Mouse (Mus musculus): Measurements from ENCODE around the gene Saxo1.

The Saxo1 gene

DNA sequence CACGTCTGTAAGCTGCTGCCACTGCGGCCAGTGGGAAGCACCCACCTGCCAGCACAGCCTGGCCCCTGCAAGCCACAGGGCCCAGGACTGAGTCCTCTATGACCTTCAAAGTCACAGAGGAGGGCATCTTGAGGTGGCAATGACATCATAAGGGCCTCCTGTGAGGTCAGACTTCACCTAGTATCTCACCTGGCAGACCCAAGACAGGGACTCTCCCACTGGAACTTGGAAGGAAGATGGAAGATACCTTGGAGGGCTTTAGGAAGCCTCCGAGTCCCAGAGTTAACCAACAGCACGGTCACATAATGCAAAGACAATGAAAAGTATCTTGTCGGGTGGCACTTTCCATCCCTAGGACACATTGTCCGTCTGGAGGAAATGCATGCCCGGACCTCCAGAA lies at the start of gene Saxo1:
Gene Saxo1, minus strand, starts transcription at position 101 of the 400 bp plus-strand sequence.
- DNase-seq: no peak

DNA sequence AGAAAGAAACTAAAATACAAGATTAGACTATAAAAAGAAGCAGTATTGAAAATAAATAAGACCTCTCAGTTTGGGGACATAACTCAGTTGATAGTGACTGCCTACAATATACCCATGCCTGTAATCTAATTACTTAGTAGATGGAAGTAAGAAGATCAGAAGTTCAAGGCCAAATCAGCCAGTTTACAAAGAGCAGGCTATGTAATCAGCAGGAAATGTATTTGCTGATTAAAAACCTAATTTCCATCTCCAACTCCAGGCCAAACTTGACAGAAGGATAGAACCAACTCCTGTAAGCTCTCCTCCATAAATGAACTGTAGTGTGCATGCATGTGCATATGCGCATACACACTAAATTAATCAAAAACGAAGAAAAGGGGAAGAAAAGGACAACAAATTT lies 33.2 kb upstream of the Saxo1 start:
- no peak for DNase-seq

DNA sequence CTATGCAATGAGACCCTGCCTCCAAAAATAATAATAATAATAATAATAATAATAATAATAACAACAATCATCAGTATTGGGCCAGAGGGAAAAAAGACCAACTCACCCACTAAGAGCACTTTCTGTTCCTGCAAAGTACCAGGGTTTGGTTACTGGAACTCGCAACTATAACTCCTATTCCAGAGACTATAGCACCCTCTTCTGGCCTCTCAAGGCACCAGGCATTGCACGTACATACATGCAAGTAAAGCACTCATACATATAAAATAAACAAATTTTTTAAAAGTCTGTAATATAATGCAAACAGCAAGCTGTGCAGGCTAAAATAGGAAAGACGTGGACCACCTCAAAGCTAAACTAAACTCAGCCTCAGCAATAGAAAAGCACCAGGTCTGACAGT lies 30.1 kb upstream of the Saxo1 start:
- peak; percentile 13 for DNase-seq

DNA sequence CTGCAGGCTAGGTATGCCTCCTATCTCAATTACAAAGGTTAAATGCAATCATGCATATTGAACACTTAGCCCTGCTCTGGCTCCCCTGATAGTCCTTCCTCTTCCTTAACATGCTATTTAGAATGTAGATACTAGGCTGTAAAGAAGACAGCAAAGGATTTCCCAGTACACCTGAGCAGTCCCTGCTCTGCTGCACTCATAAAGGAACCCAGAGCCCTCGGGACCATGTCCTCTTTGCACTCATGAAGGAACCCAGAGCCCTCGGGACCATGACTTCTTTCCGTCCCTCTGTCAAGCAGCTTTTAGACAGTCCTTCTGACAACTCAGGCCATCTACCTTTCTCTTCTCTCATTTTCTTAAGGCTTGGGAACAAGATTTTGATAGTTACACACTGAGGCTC lies 22.5 kb upstream of the Saxo1 start:
- DNase-seq: no peak

DNA sequence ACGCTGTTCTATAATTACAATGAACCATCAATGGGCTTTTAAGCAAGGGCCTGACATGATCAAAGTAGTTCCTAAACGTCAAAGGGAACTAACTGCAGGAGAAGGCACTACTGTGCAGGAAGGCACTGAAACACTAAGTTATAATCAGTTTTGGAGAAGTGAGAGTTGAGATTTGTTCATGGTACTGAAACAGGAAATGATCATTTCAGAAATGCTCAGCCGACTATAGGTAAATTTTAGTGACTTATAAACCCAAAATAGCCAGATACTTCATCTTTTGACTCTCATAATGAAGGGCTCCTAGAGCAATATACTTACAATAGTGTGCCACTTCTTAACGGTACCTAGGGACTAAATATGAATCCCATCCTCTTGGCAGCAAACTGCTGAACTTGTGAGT lies 21.9 kb upstream of the Saxo1 start:
- DNase-seq: no peak

DNA sequence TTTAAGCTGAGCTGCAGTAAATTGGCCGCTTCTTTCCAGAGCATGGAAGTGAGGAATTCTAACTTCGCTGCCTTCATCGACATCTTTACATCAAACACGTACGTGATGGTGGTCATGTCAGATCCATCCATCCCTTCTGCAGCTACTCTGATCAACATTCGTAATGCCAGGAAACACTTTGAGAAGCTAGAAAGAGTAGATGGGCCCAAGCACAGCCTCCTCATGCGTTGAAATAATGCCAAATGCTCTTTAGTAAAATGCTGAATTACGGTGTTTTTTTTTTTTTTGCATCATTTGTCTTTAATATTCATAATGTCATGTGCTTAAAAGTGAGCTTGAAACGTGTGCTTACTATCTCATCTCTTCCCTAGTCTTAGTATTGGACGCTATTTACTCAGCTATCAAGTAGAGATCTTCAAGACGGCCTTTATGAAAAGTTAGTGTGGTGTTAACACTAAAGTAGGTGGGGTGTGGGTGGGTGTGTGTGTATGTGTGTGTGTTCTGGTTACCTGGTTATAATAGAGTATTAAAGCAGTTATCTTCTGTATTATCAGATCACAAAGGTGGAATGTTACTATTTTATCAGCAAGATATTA lies 18.6 kb upstream of the Saxo1 start:
- no peak for DNase-seq

DNA sequence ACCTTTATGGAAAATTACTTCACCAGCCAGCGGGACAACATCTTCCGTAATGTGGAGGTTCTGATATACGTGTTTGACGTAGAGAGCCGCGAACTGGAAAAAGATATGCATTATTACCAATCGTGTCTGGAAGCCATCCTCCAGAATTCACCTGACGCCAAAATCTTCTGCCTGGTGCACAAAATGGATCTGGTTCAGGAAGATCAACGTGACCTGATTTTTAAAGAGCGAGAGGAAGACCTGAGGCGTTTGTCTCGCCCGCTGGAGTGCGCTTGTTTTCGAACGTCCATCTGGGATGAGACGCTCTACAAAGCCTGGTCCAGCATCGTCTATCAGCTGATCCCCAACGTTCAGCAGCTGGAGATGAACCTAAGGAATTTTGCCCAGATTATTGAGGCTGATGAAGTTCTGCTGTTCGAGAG lies 18.0 kb upstream of the Saxo1 start:
- peak; percentile 7 for DNase-seq

DNA sequence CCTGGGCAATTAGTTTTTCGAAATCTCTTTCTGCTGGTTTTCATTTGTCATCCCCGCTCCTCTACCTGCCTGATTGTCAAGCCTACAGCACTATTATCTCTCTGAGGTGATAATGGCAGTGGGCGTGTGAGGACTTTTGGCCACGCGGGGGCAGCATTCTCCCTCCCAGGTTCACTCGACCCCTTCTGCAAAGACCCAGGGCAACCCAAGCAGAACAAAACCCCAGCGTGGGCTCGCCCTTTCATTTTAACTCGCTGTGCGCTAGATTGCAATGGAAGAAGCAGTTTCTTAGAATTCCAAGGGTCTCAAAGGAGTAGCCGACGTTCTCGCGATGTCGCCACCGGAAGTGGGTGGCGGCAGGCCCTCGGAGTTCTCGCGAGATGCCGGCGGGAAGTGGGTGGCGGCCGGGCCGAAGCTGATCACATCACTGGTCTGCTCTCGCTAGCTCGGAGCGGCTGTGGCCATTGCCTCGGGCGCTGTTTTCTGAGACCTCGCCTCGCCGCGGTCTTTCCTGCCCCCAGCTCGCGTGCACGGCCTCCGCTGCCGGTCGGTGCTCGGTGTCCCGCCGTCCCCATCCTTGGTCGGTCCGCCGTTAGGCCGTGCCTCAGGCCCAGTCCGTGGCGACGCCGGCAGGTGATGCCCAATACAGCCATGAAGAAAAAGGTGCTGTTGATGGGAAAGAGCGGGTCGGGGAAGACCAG lies 17.3 kb upstream of the Saxo1 start, which contains the start of gene Rraga:
Gene Rraga, plus strand, starts transcription at position 386 of the 701 bp plus-strand sequence.
- DNase-seq: peak; percentile 98

DNA sequence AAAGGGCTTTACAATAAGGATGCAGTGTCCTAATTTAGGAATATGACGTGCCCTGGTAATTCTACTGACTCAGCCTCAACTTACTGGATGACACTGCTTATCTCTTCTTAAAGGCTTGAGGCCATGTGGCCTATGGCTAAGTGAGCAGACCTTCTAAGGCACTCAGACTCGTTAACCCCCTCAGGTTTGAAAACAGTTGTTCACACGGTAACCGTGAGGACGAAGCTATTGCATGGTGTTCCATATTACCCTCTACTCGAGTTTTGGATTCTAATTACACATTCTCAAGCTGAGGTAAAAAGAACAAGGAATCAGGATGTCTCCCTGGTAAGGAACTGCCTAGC lies 16.8 kb upstream of the Saxo1 start:
- no peak for DNase-seq

DNA sequence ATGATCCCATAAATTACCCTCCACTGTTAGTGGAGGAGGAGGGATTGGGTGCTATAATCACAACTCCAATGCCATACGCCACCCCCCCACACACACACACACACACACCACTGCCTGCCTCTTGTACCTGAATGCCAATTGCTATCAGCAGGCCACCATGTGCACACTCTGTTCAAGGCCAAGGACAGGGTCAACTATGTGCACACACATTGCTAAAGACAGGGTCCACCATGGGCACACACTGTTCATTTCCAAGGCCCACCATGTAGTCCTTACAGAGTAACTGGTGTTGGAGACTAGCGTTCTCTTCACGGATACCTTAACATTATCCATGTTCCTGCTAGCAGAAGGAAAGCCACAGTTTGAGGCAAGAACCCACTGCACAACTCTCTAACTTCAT lies 2.9 kb upstream of the Saxo1 start:
- DNase-seq: no peak

DNA sequence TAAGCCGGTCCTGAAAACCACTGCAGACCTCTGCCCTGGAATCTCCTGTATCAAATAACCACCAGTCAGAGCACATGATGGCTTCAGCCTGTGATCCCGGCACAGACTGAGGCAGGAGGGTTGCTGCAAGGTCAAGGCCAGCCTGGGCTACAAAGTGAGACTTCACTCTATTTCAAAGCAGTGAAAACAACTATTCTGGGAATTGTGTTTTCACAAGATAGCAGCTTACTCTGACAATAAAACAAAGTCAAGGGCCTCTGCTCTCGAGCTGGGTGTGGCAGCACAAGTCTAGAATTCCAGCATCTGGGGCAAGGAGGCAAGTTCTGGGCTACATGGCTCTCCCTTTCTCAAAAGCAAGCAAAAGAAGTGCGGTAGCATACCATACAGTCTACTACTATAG lies 878 bp upstream of the Saxo1 start:
- no peak for DNase-seq

DNA sequence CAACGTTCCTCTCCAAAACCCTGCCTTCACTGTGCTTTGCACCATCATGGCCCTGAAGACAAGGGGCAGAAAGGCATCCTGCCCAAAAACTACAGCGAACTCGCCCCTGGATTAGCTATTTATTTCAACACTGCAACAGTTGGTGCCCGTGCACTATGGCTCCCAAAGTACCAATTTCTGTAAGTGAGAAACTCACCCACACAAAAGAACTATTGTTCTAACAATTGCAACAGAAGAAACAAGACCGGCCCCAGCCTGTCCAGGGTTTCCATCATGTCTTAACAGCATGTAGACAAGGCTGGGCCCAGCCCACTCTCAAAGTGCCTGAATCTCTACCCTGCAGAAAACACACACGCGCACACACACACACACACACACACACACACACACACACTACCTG lies 757 bp downstream of the Saxo1 start:
- DNase-seq: no peak

DNA sequence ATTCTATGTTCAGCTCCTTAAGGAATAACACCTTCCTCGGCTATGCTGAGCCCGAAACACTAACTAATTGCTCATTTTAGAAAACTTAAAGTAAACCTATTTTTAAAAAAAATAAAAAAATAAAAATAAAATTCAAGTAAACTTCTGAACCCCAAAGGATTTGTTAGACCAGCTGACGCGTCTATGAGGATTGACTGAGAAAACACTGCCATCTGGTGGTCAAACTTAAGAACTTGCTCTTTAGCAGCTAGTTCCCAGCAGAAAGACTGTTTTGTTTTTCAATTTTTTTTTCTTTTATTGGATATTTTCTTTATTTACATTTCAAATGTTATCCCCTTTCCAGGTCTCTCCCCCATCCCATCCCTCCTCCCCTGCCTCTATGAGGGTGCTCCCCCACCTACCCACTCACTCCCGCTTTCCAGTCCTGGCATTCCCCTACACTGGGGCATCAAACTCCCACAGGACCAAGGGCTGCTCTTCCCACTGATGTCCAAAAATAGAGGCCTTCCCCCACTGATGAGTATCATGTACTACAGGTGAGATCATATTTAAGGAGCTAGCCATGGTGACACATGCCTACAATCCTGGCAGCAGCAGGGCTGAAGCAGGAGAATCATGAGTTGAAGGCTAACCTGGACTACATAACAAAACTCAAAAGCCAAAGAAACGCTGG lies 3.0 kb downstream of the Saxo1 start:
- DNase-seq: peak; percentile 40

DNA sequence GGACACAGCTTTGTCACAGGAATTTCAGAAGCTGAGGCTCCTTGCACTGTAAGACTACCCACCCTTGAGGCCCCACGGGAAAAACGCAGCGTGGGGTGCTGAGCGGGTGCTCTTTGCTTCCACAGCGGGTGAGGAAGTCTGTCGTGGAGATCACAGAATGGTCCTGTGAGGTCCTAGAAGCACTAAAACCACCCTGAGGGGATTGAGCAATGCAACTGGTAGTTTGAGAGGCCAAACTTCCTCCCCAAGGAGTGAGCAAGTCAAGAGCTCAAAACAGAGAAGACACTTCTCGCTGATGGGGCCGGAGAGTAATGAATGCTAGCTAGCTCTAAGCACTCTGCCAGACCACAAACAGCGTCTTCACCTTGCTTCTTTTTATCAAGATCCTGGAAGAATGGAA lies 9.8 kb downstream of the Saxo1 start:
- DNase-seq: no peak

DNA sequence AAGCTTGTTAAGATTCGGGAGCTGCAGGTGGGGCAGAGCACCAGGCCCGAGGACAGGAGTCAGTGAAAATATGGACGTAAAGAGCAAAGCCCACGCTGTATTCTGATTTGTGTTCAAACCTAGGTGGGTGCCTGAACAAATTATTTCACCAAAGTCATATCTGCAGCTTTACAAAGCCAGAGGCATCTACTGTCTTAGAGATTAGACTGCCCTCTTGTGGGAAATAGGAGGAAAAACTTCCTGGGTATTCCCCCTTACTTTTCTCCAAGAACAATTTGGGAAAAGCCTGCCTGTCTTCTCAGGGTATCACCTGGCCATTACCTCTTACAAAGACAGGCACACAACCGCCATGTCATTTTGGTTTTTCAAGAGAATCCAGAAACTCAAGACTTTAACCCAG lies 12.5 kb downstream of the Saxo1 start:
- no peak for DNase-seq

DNA sequence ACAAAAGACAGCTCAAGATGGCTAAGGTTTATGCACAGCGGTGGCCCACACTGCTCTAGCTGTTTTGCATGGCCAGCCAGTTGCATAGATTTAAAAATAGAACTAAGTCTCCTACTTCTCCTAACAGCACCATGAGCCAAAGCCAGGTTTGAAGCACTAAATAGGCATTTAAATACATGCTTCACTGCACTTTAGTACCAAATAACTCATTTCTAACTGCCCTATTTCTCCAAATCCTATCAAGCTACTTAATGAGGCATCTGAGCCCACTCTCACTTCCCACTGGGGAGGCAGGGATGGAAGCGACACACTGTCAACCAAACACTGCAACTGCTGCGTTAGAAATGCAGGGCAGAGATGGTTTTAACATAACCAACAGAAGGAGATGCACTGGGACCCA lies 14.1 kb downstream of the Saxo1 start:
- no peak for DNase-seq

DNA sequence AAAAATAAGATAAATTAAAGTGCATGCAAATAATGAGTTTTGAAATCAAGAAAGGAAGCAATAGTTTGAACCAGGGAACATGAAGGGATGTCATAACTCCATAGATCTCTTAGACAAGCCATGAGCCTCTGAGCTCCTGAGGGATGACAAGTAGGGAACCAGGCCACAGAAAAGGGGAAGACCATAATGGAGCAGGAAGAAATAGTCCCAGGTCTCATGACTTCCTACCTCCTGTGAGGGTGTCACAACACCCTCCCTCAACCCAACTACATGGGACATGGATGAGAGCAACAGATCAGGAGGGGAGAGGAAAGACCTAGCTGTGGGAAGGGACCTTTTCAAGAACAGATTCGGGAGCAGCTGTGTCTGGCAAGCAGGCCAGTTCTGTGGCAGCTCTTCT lies 16.6 kb downstream of the Saxo1 start:
- no peak for DNase-seq

DNA sequence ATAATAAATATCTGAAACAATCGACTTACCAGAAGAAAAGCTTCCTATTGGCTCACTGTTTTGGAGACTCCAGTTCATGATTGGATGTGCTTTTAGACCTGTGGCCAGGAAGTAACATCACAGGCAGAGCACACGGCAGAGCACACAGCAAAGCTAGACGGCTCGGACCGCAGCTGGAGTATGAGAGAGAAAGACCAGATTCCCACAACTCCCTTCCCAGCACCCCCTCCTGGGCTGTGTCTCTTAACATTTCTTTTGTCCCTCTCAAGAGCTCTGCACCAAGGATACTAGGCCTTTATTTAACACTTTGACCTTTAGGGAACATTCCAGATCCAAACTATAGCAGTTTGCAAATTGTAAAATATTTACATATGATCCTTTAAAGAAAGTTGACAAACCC lies 19.2 kb downstream of the Saxo1 start:
- no peak for DNase-seq

DNA sequence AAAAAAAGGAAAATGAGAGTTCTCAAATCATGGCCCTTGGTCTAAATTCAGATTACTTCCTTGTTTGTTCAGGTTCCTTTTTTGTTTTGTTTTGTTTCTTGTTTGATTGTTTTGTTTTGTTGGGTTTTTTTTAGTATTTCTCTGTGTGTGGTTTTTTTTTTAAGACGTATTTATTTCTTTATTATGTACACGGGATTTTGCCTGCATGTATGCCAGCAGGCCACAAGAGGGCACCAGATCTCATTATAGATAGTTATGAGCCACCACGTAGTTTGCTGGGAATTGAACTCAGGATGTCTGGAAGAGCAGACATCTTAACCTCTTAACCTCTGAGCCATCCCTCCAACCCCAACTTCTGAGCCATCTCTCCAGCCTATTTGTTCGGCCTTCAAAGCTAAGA lies 20.2 kb downstream of the Saxo1 start:
- peak; percentile 47 for DNase-seq

DNA sequence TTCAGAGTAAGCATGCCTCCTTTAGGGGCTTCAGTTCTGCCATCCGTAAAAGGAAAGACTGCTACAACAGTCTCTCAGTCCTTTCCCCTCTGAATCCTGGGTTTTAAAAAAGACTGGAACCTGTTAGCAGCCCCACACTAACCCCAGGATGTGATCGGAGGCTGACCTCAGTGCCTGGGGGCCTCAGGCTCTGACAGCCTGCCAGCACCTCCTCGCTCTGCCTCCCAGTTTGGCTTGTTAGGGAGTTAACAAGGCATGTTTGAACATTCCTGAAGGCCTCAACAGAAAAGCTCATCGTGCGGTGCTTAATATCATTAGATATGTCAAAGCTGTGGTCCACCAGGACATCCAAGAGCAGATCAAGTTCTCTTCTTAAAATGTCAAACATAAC lies 24.0 kb downstream of the Saxo1 start:
- DNase-seq: no peak

DNA sequence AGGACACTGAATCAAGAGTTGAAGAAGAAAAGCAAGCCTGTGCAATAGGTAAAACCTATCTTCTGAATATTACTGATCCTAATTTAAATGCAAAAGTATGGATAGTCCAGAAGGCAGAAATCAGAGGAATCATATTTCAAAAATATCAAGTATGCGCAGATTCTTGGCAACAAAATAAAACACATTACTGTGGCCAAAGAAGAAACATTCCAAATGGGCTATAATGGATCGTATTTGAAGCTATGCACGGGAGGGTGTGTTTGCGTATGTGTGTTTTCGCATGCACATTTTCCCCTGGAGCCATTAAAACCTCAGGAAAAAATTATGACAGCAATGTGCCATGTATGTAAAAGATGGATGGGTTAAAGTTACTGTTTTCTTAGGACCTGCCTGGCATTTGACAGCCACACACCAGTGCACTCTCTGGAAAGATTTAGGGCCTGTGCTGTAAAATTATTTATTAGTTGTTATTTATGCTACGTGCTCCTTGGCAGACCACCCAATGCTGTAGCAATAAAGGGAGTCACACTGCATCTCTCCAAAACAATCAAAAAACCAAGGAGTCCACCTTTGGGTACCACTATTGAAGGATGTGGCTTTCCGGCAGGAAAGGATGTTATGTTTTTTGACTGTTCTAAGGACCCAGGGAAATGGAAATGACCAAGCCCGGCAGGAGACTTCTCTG lies 24.6 kb downstream of the Saxo1 start:
- no peak for DNase-seq

DNA sequence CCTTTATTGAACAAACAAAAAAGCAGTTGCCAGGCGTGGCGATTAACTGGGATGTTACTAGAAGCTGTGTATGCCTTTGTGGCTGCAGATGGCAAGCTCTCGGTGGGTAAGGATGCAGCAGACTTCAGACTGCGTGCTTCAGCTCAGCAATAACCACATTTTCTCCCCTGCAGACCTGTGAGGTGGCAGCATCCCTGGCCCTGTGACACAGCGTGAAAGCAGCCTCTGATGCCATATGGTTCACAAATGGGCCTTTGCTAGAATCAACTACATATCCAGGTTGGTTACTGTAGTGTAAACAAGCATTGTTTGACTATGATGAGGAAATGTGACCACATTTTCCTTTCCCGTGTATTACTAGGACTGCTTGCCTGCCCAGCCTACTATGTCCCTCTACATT lies 29.0 kb downstream of the Saxo1 start:
- DNase-seq: no peak

DNA sequence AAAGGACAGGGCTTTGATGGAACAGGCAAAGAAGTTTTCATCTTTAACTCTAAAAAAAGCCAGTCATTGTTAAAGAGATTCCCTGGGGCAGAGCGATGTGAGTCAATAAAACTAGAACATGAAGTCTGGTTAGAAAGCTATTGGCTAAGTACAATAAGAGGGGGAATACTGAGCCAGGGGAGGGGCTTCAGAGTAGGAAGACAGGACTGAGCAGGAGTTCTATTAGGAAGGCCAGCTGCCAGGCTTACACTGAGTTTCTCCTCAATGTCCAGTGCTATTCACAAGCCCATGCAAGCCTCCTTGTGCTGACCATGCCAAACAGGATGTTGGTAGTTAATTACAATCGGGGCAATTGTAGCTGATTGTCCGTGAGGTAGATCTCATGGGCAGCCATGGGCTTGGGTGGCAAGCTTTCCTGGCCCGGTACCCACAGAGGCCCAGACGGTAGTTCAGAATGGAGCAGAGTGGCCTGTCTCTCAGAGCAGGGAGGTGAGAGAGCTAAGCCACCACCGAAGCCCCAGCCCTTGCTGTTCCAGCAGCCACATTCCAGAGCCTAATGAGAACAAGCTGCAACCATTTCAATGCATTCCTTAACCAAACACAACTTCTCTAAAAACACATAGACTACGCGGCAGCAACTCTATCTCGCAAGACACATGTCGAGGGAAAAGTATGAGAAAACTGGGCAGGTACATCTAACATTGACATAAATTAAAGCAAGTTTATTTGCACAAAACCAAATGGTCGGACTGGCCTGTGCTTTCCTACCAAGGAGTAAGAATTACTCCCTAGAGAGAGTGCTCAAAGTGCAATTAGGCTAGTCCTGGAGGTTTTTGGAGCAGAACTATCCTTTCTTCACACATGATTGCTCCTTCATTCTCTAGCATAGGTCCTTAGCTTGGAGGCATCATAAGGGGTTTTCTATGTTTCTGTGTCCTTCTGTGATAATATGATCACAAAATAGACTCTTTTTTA lies 30.7 kb downstream of the Saxo1 start:
- peak; percentile 33 for DNase-seq
